Mouse (Mus musculus) forebrain, embryonic 16.5 days (tissue): ENCODE data around the gene Dnajb2. TPM values are rescaled to one million over a fixed set of nuclear protein-coding genes. Genes with fewer than 3 reads are reported as not detected.

Source experiments
- ATAC-seq: fragments of 200-750 bp; cut with Nextera tagmentation; 2 replicates; pipeline ENCODE4 v1.8.0; 2017; ENCODE audit warnings: mild to moderate bottlenecking, moderate library complexity
- H3K27ac ChIP-seq: fragments of 300-500 bp; sonication (generic); 2 replicates; pipeline ENCODE4 v1.5.1; 2014; ENCODE audit warnings: low read length, control low read depth
- H3K27me3 ChIP-seq: fragments of 300-500 bp; sonication (generic); replicated peaks from 2 replicates; pipeline ENCODE4 v1.6.1; 2014; ENCODE audit warnings: low read length; ENCODE audit not compliant: control insufficient read depth, insufficient read depth
- H3K36me3 ChIP-seq: fragments of 300-500 bp; sonication (generic); 2 replicates; pipeline ENCODE4 v1.6.1; 2014; ENCODE audit not compliant: control insufficient read depth, insufficient read depth
- H3K4me1 ChIP-seq: fragments of 300-500 bp; sonication (generic); replicated peaks from 2 replicates; pipeline ENCODE4 v1.6.1; 2014; ENCODE audit warnings: low read length; ENCODE audit not compliant: control insufficient read depth, insufficient read depth
- H3K4me2 ChIP-seq: fragments of 300-500 bp; sonication (generic); 2 replicates; pipeline ENCODE4 v1.6.1; 2014; ENCODE audit warnings: mild to moderate bottlenecking, low read length, control low read depth
- H3K4me3 ChIP-seq: fragments of 300-500 bp; sonication (generic); replicated peaks from 2 replicates; pipeline ENCODE4 v1.5.1; 2014; ENCODE audit warnings: mild to moderate bottlenecking, low read length, control low read depth
- H3K9ac ChIP-seq: fragments of 300-500 bp; sonication (generic); replicated peaks from 2 replicates; pipeline ENCODE4 v1.6.1; 2014; ENCODE audit warnings: low read depth, low read length, control low read depth
- H3K9me3 ChIP-seq: fragments of 300-500 bp; sonication (generic); 2 replicates; pipeline ENCODE4 v1.6.1; 2016; ENCODE audit warnings: low read length; ENCODE audit not compliant: control insufficient read depth
- WGBS: fragments of 180-500 bp; shearing (Covaris S2); extraction: QIAGEN DNeasy Blood & Tissue Kit; methylation state at CpG from one replicate; pipeline ENCODE4 v1.1.7; 2014; 5-methylcytosine and 5-hydroxymethylcytosine counted together
- polyA plus RNA-seq: library from polyadenylated mRNA; unstranded; fragments of >200 nt; fragmentation: Nextera tagmentation; extraction: Ambion mirVana; gene quantifications from 2 replicates; pipeline ENCODE4 v1.2.1, GENCODE M21; 2015

Gene Dnajb2
- polyA plus RNA-seq, 1 experiment from 2014 or later, result 59.3 TPM

GRCm38 (mm10) chr1:75253849-75254624 is 17.8 kb downstream of the Dnajb2 start:
- H3K27me3 ChIP-seq, result no peaks in the 10 kb centered on the region; the same call in 1 of the 2 replicates
- peaks cover 16% of the 10 kb centered on the region for H3K4me1 ChIP-seq
- 0 out of 2 replicates have a peak, but pooled peaks have one; percentile 11 for ATAC-seq
- no peak overlapping the region for H3K4me2 ChIP-seq
- no peak overlapping the region for H3K27ac ChIP-seq
- no peaks in the 10 kb centered on the region for H3K36me3 ChIP-seq
- WGBS, result 63% methylated on average over 16 of the region's 16 CpGs
- no peaks in the 10 kb centered on the region for H3K9me3 ChIP-seq
- no peak overlapping the region for H3K4me3 ChIP-seq
- H3K9ac ChIP-seq, result no peak overlapping the region

GRCm38 (mm10) chr1:75254625-75255013 is 18.4 kb downstream of the Dnajb2 start:
- no peak overlapping the region for H3K4me3 ChIP-seq
- H3K9me3 ChIP-seq, result no peaks in the 10 kb centered on the region
- ATAC-seq, result 0 out of 2 replicates have a peak, but pooled peaks have one; percentile 2
- no peaks in the 10 kb centered on the region for H3K36me3 ChIP-seq
- peak overlapping the region; percentile 26; the same call in 1 of the 2 replicates for H3K27ac ChIP-seq
- no peak overlapping the region for H3K4me2 ChIP-seq
- no peak overlapping the region for H3K9ac ChIP-seq
- WGBS, result 46% methylated on average over 8 of the region's 8 CpGs
- H3K27me3 ChIP-seq, result no peaks in the 10 kb centered on the region; the same call in 1 of the 2 replicates
- H3K4me1 ChIP-seq, result peaks cover 16% of the 10 kb centered on the region

- H3K4me2 ChIP-seq, result no peak overlapping the region
- no peaks in the 10 kb centered on the region for H3K36me3 ChIP-seq
- whole genome bisulfite sequencing, result 73% methylated on average over 10 of the region's 10 CpGs
- peaks cover 16% of the 10 kb centered on the region for H3K4me1 ChIP-seq
- no peaks in the 10 kb centered on the region; the same call in 1 of the 2 replicates for H3K27me3 ChIP-seq
- no peaks in the 10 kb centered on the region for H3K9me3 ChIP-seq
- no peak for ATAC-seq
- no peak overlapping the region for H3K27ac ChIP-seq
- no peak overlapping the region for H3K9ac ChIP-seq
- H3K4me3 ChIP-seq, result no peak overlapping the region
Measured at GRCm38 (mm10) chr1:75255516-75256046, 19.4 kb downstream of the Dnajb2 start.

- Histone ChIP-seq H3K27me3 (peaks cover 40% of the 10 kb centered on the region), H3K4me1 (peaks cover 12% of the 10 kb centered on the region), H3K9ac (no peak overlapping the region), H3K9me3 (no peaks in the 10 kb centered on the region), H3K4me3 (no peak overlapping the region), H3K36me3 (no peaks in the 10 kb centered on the region), H3K27ac (no peak overlapping the region), H3K4me2 (no peak overlapping the region)
- ATAC-seq, result no peak
Measured at GRCm38 (mm10) chr1:75261278-75261677, 25.1 kb downstream of the Dnajb2 start.

- H3K36me3 ChIP-seq, result no peaks in the 10 kb centered on the region
- peaks cover 41% of the 10 kb centered on the region for H3K27me3 ChIP-seq
- H3K9me3 ChIP-seq, result no peaks in the 10 kb centered on the region
- H3K9ac ChIP-seq, result peak overlapping the region; percentile 52
- peak; percentile 65 for ATAC-seq
- peak overlapping the region; percentile 68 for H3K4me2 ChIP-seq
- H3K4me1 ChIP-seq, result peaks cover 12% of the 10 kb centered on the region
- under 1% methylated on average over 38 of the region's 40 CpGs for WGBS
- H3K27ac ChIP-seq, result no peak overlapping the region
- H3K4me3 ChIP-seq, result peak overlapping the region; percentile 51
Measured at GRCm38 (mm10) chr1:75262969-75263951, 27.1 kb downstream of the Dnajb2 start.

- peaks cover 41% of the 10 kb centered on the region for H3K27me3 ChIP-seq
- H3K27ac ChIP-seq, result no peak within 1 kb of the TSS
- peak; percentile 75 for ATAC-seq
- peak within 1 kb of the TSS; percentile 52 for H3K9ac ChIP-seq
- H3K4me1 ChIP-seq, result peaks cover 12% of the 10 kb centered on the region
- H3K4me3 ChIP-seq, result peak within 1 kb of the TSS; percentile 51
- 14% methylated on average over 31 of the region's 32 CpGs for WGBS
- no peaks in the 10 kb centered on the region for H3K9me3 ChIP-seq
- H3K36me3 ChIP-seq, result no peaks in the 10 kb centered on the region
- peak within 1 kb of the TSS; percentile 68 for H3K4me2 ChIP-seq
Measured at GRCm38 (mm10) chr1:75264091-75264880, 28.1 kb downstream of the Dnajb2 start, which contains the start of gene Ptprn. Ptprn (minus strand) TSS chr1:75264502.

GRCm38 (mm10) chr1:75277195-75278188 is 41.3 kb downstream of the Dnajb2 start:
- ATAC-seq, result no peak
- Histone ChIP-seq H3K36me3 (no peaks in the 10 kb centered on the region), H3K27me3 (peaks cover 23% of the 10 kb centered on the region), H3K4me3 (peak overlapping the region; percentile 38), H3K9ac (peak overlapping the region; percentile 35), H3K4me2 (peak overlapping the region; percentile 45), H3K4me1 (peaks cover 5% of the 10 kb centered on the region), H3K9me3 (0 out of 2 replicates have a peak, but pooled peaks cover 2% of the 10 kb centered on the region), H3K27ac (no peak overlapping the region)
- WGBS, result 3% methylated on average over 23 of the region's 23 CpGs

GRCm38 (mm10) chr1:75278228-75278627 is 42.0 kb downstream of the Dnajb2 start, which contains the start of gene Resp18:
Resp18 (minus strand) TSS chr1:75278415.
- Histone ChIP-seq H3K27me3 (peaks cover 23% of the 10 kb centered on the region), H3K9me3 (0 out of 2 replicates have a peak, but pooled peaks cover 2% of the 10 kb centered on the region), H3K4me1 (peaks cover 5% of the 10 kb centered on the region), H3K4me2 (peak within 1 kb of the TSS; percentile 45), H3K27ac (no peak within 1 kb of the TSS), H3K36me3 (no peaks in the 10 kb centered on the region), H3K9ac (peak within 1 kb of the TSS; percentile 35), H3K4me3 (peak within 1 kb of the TSS; percentile 38)
- WGBS, result 3% methylated on average over 13 of the region's 13 CpGs
- ATAC-seq, result no peak
